Mouse (Mus musculus) bone marrow, adult 2 months (tissue): Measurements from ENCODE around the gene Bmper.

Experiments
- CTCF ChIP-seq: fragments of 200-500 bp; IDR thresholded peaks from 2 replicates; pipeline ENCODE4 v1.5.1; 2011; ENCODE audit warnings: low read length, control low read depth; ENCODE audit not compliant: control insufficient read depth, insufficient read depth
- POLR2A ChIP-seq: fragments of 200-500 bp; IDR thresholded peaks from 2 replicates; pipeline ENCODE4 v1.6.1; 2011; ENCODE audit warnings: low read depth, mild to moderate bottlenecking, control low read depth, low read length, borderline replicate concordance; ENCODE audit not compliant: control insufficient read depth

DNA sequence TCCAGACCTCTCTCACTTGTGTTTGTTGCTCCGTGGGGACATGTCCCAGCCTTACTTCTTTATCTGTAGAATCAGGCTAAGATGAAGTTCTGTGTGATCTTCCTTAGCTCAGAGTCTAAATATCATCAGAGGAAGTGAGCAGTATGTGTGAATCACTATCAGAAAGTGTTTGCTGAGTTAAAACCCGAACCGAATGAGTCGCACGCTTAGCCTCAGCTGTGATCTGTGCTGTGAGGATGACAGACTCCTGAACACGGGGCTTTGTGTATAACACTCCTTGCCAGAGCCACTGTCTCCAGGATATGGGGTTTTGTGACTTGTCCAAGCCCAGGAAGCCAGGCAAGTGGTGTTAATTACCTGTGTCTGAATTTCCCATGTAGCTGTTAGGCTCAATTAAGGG, 28.1 kb downstream of the Bmper start:
- no peak for TF ChIP-seq CTCF
- no peak for TF ChIP-seq POLR2A
